20 mouse cellular contexts compared by ENCODE assay signal in the genomic region with DNA sequence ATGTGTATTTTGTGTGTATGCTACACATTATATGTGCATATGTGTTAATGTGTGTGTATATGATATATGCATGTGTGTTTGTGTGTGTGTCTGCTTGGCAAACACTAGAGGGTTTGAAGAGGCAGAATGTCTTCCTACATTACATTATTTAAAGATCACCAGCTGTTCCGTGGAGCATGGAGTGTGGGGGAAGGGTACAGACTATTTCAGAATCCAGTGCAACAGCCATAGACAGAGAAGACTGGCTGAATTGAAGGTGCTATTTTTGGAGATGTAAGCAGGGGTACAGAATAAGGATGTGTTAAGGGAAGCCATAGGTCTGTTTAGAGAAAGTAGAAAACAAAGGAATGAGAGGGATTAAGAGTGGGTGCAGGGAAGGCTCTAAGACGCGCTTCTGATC.
DNase-seq lines count a peak whose midpoint lies in the region; ATAC-seq and TF ChIP-seq lines count a peak whose summit lies in the region.
"Had no signal": no experiment of that assay in that cellular context is flagged by ENCODE, and none has a peak within 500 bp of the region (broad histone marks: within the 10 kb centered on the region; RNA-seq: fewer than 3 reads in every experiment).

No protein-coding gene starts in this region.

- H3K9me3 ChIP-seq in forebrain, embryonic 14.5 days (replicated peaks; ENCODE audit: control insufficient read depth, low read length): no peaks in the 10 kb centered on the region
- no peaks in the 10 kb centered on the region for H3K9me3 ChIP-seq in forebrain, embryonic 11.5 days (ENCODE audit: control insufficient read depth, low read length)
- no peaks in the 10 kb centered on the region for H3K9me3 ChIP-seq in limb, embryonic 15.5 days
- no peaks in the 10 kb centered on the region for H3K9me3 ChIP-seq in limb, embryonic 10.5 days (replicated peaks)
- H3K9me3 ChIP-seq in midbrain, postnatal 0 days (ENCODE audit: low read length): no peaks in the 10 kb centered on the region
- H3K9me3 ChIP-seq: embryonic facial prominence, embryonic 13.5 days; forebrain, embryonic 12.5 days; hindbrain, embryonic 13.5 days; limb, embryonic 12.5 days had no signal

- no peak overlapping the region for H3K9ac ChIP-seq in forebrain, embryonic 14.5 days (ENCODE audit: low read length)
- no peak overlapping the region for H3K9ac ChIP-seq in forebrain, embryonic 11.5 days (ENCODE audit: low read length)
- H3K9ac ChIP-seq in limb, embryonic 15.5 days: no peak overlapping the region
- no peak overlapping the region for H3K9ac ChIP-seq in midbrain, postnatal 0 days (replicated peaks; ENCODE audit: low read length, poor library complexity, severe bottlenecking)
- H3K9ac ChIP-seq: embryonic facial prominence, embryonic 13.5 days; forebrain, embryonic 12.5 days; hindbrain, embryonic 13.5 days; limb, embryonic 12.5 days; liver, postnatal 0 days had no signal

- peak; percentile 22 for DNase-seq in forebrain, embryonic 14.5 days (ENCODE audit: low spot score)
- DNase-seq in forebrain, embryonic 11.5 days (ENCODE audit: low spot score): no peak
- DNase-seq in limb, embryonic 10.5 days (ENCODE audit: low spot score): no peak
- DNase-seq in frontal cortex, postnatal 10 days (ENCODE audit: low spot score in 2 of 2): peak; percentile 22 to 63
- DNase-seq in midbrain, postnatal 0 days (ENCODE audit: low spot score): no peak
- no peak for DNase-seq in urinary bladder, postnatal 4 days (ENCODE audit: low spot score in 2 of 2)
- DNase-seq in heart, postnatal 10 days: no peak
- DNase-seq: cerebellum, adult 11-12 months; kidney, postnatal 36 days; liver, postnatal 0 days; lung, postnatal 4 days; spleen, adult 18-20 months had no signal

- ATAC-seq in forebrain, embryonic 14.5 days: no peak
- ATAC-seq in forebrain, embryonic 11.5 days (replicated peaks; ENCODE audit: low FRiP score): no peak
- ATAC-seq in limb, embryonic 15.5 days (ENCODE audit: insufficient number of reproducible peaks, low FRiP score, low TSS enrichment, low read depth): 0 out of 2 replicates have a peak, but pooled peaks have one; percentile 24
- ATAC-seq in midbrain, postnatal 0 days (ENCODE audit: low FRiP score): no peak
- ATAC-seq: activated CD4-positive, CD25-positive, alpha-beta regulatory T cell, adult 4 months; intestine, postnatal 0 days; liver, postnatal 0 days had no signal

- no peaks in the 10 kb centered on the region for H3K27me3 ChIP-seq in forebrain, embryonic 14.5 days (replicated peaks; ENCODE audit: control insufficient read depth, insufficient read depth, low read length)
- H3K27me3 ChIP-seq in forebrain, embryonic 11.5 days (ENCODE audit: control insufficient read depth, insufficient read depth, low read length): no peaks in the 10 kb centered on the region
- no peaks in the 10 kb centered on the region for H3K27me3 ChIP-seq in limb, embryonic 15.5 days
- no peaks in the 10 kb centered on the region for H3K27me3 ChIP-seq in limb, embryonic 10.5 days (ENCODE audit: low read depth, poor library complexity, severe bottlenecking)
- no peaks in the 10 kb centered on the region for H3K27me3 ChIP-seq in midbrain, postnatal 0 days (ENCODE audit: insufficient read depth, low read length)
- H3K27me3 ChIP-seq: CH12.LX; embryonic facial prominence, embryonic 13.5 days; forebrain, embryonic 12.5 days; hindbrain, embryonic 13.5 days; limb, embryonic 12.5 days had no signal

- H3K36me3 ChIP-seq in forebrain, embryonic 14.5 days (ENCODE audit: control insufficient read depth, insufficient read depth, low read length): no peaks in the 10 kb centered on the region
- no peaks in the 10 kb centered on the region for H3K36me3 ChIP-seq in forebrain, embryonic 11.5 days (ENCODE audit: control insufficient read depth, insufficient read depth, low read length)
- H3K36me3 ChIP-seq in limb, embryonic 15.5 days: no peaks in the 10 kb centered on the region
- H3K36me3 ChIP-seq in limb, embryonic 10.5 days: no peaks in the 10 kb centered on the region
- no peaks in the 10 kb centered on the region for H3K36me3 ChIP-seq in midbrain, postnatal 0 days (ENCODE audit: insufficient read depth, low read length)
- H3K36me3 ChIP-seq: embryonic facial prominence, embryonic 13.5 days; forebrain, embryonic 12.5 days; hindbrain, embryonic 13.5 days; limb, embryonic 12.5 days had no signal

- no peak overlapping the region for H3K27ac ChIP-seq in forebrain, embryonic 14.5 days (ENCODE audit: low read depth, low read length)
- no peak overlapping the region for H3K27ac ChIP-seq in forebrain, embryonic 11.5 days (ENCODE audit: low read depth, low read length)
- H3K27ac ChIP-seq in limb, embryonic 15.5 days: no peak overlapping the region
- H3K27ac ChIP-seq in limb, embryonic 10.5 days: no peak overlapping the region
- peak overlapping the region; percentile 4; the same call in 1 of the 2 replicates for H3K27ac ChIP-seq in midbrain, postnatal 0 days (ENCODE audit: low read depth, low read length)
- H3K27ac ChIP-seq: embryonic facial prominence, embryonic 13.5 days; forebrain, embryonic 12.5 days; hindbrain, embryonic 13.5 days; limb, embryonic 12.5 days had no signal

- intact Hi-C loops in heart, postnatal 10 days (cut with DNase I): no loop called here

- no peaks in the 10 kb centered on the region for H3K4me1 ChIP-seq in forebrain, embryonic 14.5 days (ENCODE audit: control insufficient read depth, insufficient read depth, low read length)
- H3K4me1 ChIP-seq in forebrain, embryonic 11.5 days (replicated peaks; ENCODE audit: control insufficient read depth, insufficient read depth, low read length): no peaks in the 10 kb centered on the region
- H3K4me1 ChIP-seq in limb, embryonic 15.5 days: no peaks in the 10 kb centered on the region
- no peaks in the 10 kb centered on the region for H3K4me1 ChIP-seq in limb, embryonic 10.5 days
- no peaks in the 10 kb centered on the region for H3K4me1 ChIP-seq in midbrain, postnatal 0 days (ENCODE audit: insufficient read depth, low read length)
- H3K4me1 ChIP-seq: embryonic facial prominence, embryonic 13.5 days; forebrain, embryonic 12.5 days; limb, embryonic 12.5 days had no signal

- TF ChIP-seq CTCF in midbrain, postnatal 0 days (IDR thresholded peaks at IDR 0.05): no peak; the same call in 1 of the 2 replicates

- no peak overlapping the region for H3K4me2 ChIP-seq in forebrain, embryonic 14.5 days (ENCODE audit: low read length)
- no peak overlapping the region for H3K4me2 ChIP-seq in forebrain, embryonic 11.5 days (ENCODE audit: low read depth, low read length, severe bottlenecking)
- no peak overlapping the region for H3K4me2 ChIP-seq in limb, embryonic 15.5 days
- H3K4me2 ChIP-seq in midbrain, postnatal 0 days (ENCODE audit: low read depth, low read length, poor library complexity, severe bottlenecking): no peak overlapping the region
- H3K4me2 ChIP-seq: embryonic facial prominence, embryonic 13.5 days; forebrain, embryonic 12.5 days; hindbrain, embryonic 13.5 days; limb, embryonic 12.5 days had no signal

- WGBS in forebrain, embryonic 14.5 days: 62% methylated on average over 3 of the region's 3 CpGs
- WGBS in forebrain, embryonic 11.5 days: 66% methylated on average over 3 of the region's 3 CpGs
- 76% methylated on average over 3 of the region's 3 CpGs for WGBS in limb, embryonic 15.5 days
- 92% methylated on average over 3 of the region's 3 CpGs for WGBS in limb, embryonic 10.5 days
- 60% methylated on average over 3 of the region's 3 CpGs for WGBS in midbrain, postnatal 0 days

- H3K4me3 ChIP-seq in forebrain, embryonic 14.5 days (ENCODE audit: low read depth, low read length): no peak overlapping the region
- H3K4me3 ChIP-seq in forebrain, embryonic 11.5 days (ENCODE audit: low read depth, low read length): no peak overlapping the region
- no peak overlapping the region for H3K4me3 ChIP-seq in limb, embryonic 15.5 days
- H3K4me3 ChIP-seq in limb, embryonic 10.5 days: no peak overlapping the region
- H3K4me3 ChIP-seq in midbrain, postnatal 0 days (ENCODE audit: low read depth, low read length): no peak overlapping the region
- H3K4me3 ChIP-seq: embryonic facial prominence, embryonic 13.5 days; forebrain, embryonic 12.5 days; hindbrain, embryonic 13.5 days; limb, embryonic 12.5 days had no signal

Comparison
In these comparisons a context has a peak if more than half of its experiments do, and no peak if none do; other contexts are left out.
1. DNase-seq: peak in forebrain, embryonic 14.5 days (single experiment) and frontal cortex, postnatal 10 days (2 of 2); none in forebrain, embryonic 11.5 days (single experiment), limb, embryonic 10.5 days (single experiment), midbrain, postnatal 0 days (single experiment), urinary bladder, postnatal 4 days (0 of 2) and heart, postnatal 10 days (0 of 2).